Mouse (Mus musculus): ENCODE measurements at regions not wholly inside any gene's neighbourhood (a gene's known extent, or its start where the extent isn't known, plus 50 kb on each side); places are given as distances from the start of the nearest gene placed in this dataset.

- peak; percentile 17 for DNase-seq
Measured at GRCm38 (mm10) chr9:71420064-71420463, 65.7 kb downstream of the Polr2m start.

- no peak for DNase-seq
Measured at GRCm38 (mm10) chr9:71418531-71418930, 67.2 kb downstream of the Polr2m start.

- DNase-seq = no peak
Measured at GRCm38 (mm10) chr9:71417248-71417647, 68.5 kb downstream of the Polr2m start.

- no peak for DNase-seq
Measured at GRCm38 (mm10) chr9:71411171-71411570, 74.6 kb downstream of the Polr2m start.

GRCm38 (mm10) chr9:71409925-71410324 lies 75.8 kb downstream of the Polr2m start:
- no peak for DNase-seq

GRCm38 (mm10) chr9:71408946-71409345 lies 76.8 kb downstream of the Polr2m start:
- DNase-seq = no peak

- no peak for DNase-seq
Measured at GRCm38 (mm10) chr9:71404396-71405135, 81.2 kb downstream of the Polr2m start.

- no peak for DNase-seq
Measured at GRCm38 (mm10) chr9:71401667-71402066, 84.1 kb downstream of the Polr2m start.

GRCm38 (mm10) chr9:71399346-71399745 lies 86.4 kb downstream of the Polr2m start:
- no peak for DNase-seq

- peak; percentile 45 for DNase-seq
Measured at GRCm38 (mm10) chr9:71396784-71397183, 89.0 kb downstream of the Polr2m start.

- DNase-seq = no peak
Measured at GRCm38 (mm10) chr9:71390221-71390620, 95.5 kb downstream of the Polr2m start.

- DNase-seq = no peak
Measured at GRCm38 (mm10) chr9:71387426-71387825, 98.3 kb downstream of the Polr2m start.

- no peak for DNase-seq
Measured at GRCm38 (mm10) chr9:71383901-71384300, 101.8 kb downstream of the Polr2m start.

- DNase-seq = no peak
Measured at GRCm38 (mm10) chr9:71379731-71380250, 105.9 kb downstream of the Polr2m start.

GRCm38 (mm10) chr9:71369760-71370159 lies 116.0 kb downstream of the Polr2m start:
- DNase-seq = no peak

- no peak for DNase-seq
Measured at GRCm38 (mm10) chr9:71369202-71369601, 116.5 kb downstream of the Polr2m start.

GRCm38 (mm10) chr9:71366573-71366972 lies 119.2 kb downstream of the Polr2m start:
- no peak for DNase-seq

- DNase-seq = no peak
Measured at GRCm38 (mm10) chr9:71365177-71365738, 120.5 kb downstream of the Polr2m start.

GRCm38 (mm10) chr9:71364047-71364665 lies 121.6 kb downstream of the Polr2m start:
- no peak for DNase-seq

GRCm38 (mm10) chr9:71362401-71362800 lies 123.3 kb downstream of the Polr2m start:
- no peak for DNase-seq

GRCm38 (mm10) chr9:71361961-71362360 lies 123.8 kb downstream of the Polr2m start:
- no peak for DNase-seq

GRCm38 (mm10) chr9:71361311-71361710 lies 124.4 kb downstream of the Polr2m start:
- peak; percentile 38 for DNase-seq

GRCm38 (mm10) chr9:71360676-71361075 lies 125.1 kb downstream of the Polr2m start:
- peak; percentile 73 for DNase-seq

- no peak for DNase-seq
Measured at GRCm38 (mm10) chr9:71358961-71359360, 126.8 kb downstream of the Polr2m start.
